Mouse (Mus musculus): Measurements from ENCODE around the gene Cdh22.

The Cdh22 gene

DNA sequence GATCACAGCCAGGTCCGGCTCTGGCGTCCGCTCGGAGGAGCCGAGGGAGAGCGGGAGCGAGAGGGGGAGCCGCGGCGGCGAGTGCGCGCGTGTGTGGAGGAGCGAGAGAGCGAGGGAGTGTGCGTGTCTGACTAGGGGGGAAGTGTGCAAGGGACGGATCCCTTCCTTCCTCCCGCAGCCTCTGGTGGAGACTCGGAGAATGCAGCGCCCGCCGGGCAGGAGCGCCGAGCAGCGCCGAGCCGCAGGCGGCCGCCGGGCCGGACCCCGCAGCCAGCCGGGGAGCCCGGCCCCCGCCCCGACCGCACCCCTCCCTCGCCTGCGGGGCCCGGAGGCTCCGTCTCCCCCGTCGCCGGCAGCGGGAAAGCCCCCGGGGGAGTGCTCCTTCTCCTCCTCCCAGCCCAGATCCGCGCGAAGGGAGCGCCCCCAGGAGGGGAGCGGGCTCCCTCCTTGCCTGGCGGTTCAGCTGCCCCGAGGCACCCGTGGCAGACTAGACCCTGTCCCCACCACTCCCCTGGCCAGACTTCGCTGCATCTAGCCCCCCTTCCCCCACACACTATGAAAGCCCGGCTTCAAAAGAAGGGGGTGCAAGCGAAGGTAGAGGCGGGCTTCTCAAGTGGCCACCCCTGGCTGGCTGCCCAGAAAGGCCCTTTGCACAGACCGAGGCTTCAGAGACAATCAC, at the start of gene Cdh22:
Gene Cdh22 (minus strand): TSS at position 241 of the 679 bp plus-strand sequence.
- DNase-seq = peak; percentile 23

DNA sequence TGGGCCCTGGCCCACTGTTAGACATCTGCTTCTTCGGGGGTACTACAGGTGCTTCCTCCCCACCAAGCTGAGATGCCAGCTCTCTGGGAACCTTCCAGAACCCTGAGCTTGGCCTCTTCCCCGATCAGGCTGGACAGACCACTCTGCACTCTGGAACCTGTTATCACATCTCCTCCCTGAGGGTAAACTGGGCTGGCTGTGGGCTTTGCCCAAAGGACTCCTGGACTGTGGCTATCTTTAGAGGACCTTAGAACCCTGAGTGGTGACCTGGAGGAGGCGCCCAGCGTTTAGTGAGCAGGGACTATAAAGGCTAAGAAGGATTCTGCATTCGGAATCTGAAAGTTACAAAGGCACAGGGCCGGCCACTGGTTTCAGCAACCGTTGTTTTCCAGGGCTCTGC, 49.7 kb upstream of the Cdh22 start:
- no peak for DNase-seq

DNA sequence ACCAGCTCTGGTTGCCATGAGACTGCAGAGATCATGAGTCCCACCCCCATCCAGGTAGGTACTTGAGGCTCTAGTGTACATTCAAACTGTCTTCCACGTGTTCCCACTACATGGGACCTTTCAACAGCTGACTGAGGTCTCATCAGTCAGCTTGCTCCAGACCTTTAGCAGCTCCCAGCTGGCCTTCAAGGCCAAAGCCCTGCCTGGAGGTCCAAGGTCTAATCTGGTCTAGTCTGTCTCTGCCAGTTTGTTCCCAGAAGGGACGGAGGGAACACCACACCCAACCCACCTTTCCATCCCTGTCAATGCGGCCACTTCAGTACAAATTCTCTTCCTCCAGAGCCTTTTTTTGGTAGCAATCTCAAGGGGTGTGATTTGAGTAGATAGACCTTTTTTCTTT, 49.0 kb upstream of the Cdh22 start:
- DNase-seq = no peak

DNA sequence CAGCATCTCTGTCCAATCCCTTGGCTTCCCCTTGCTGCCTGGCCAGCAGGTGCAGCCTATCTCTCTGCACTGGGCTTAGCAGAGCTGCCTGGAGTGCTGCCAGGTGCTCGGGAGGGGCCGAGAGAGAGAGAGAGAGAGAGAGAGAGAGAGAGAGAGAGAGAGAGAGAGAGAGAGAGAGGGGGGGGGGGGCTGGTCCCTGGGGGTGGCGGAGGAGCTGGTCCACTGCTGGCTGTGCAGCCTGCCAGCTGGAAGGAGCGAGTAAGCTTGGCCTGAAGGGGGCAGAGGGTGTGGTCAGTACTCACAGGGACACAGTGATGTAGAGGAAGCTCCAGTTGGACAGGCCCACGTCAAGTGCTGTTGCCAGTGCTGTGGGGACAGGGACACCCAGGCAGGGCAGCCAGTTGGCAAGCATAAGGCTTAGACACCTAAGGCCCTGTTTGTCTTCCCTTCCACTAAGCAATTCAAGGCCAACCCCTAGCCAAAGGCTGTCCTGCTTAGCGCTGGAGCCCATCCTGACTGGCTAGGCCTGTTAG, 47.2 kb upstream of the Cdh22 start:
- DNase-seq = peak; percentile 16

DNA sequence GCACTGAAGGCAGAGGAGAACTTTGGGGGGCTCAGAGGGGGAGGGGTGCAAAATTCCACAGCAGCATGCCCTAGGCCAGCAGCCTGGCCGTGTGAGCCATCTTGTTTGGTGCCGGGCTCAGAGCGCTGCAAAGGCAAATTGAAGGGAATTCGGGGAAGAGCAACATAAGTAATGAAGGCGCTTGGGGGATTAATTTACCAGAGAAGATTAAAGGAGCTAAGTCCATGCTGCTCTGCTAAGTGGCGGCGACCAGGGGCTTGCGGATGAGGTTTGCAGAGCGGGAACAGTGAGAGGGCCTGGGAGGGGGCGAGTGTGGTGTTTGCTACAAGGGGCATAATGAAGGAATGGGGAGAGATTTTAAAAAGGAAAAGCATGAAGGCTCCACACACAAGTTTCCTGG, 44.7 kb upstream of the Cdh22 start:
- no peak for DNase-seq

DNA sequence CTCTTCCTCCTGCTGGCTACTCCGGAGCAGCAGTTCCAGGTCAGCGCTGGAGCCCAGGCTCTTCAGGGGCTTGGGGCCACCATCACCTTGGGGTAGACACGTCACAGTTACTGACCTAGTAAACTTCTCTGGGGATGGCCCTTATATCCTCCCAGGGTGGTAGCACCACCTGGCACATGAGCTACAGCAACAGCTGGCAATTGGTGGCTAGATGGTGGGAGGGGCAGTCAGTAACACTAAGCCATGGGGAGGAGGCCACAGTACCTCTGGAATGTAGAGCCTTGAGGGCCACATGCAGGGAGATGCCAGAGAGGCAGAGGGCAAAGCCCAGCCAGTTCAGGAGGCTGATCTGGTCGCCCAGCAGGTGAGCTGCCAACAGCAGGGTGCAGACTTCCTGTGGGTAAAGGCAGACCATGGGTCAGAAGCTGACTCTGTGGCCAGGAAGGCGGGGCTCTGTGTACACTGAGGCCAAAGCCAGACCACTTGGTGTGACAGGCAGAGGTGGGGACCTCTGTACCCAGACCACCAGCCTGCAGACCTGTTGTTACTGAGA, 42.6 kb upstream of the Cdh22 start:
- DNase-seq = no peak

DNA sequence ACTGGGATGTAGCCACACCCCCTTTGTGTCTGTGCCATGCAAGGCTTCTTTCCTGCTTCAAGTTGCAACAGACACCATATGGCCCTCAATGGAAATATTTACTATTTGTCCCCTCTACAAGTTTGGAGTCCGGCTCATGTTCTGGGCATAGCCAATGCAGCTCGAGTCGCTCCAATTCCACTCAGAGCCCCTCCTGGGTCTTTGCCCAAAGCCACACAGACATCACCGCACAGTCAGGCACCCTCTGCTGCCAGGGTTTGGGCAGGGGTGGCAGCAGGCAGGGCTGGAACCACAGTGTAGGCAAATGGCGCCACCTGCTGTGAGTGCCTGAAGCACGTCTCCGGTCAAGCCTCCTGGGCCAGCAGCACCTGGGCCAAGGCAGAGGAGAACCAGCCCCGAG, 41.2 kb upstream of the Cdh22 start:
- DNase-seq = peak; percentile 74

DNA sequence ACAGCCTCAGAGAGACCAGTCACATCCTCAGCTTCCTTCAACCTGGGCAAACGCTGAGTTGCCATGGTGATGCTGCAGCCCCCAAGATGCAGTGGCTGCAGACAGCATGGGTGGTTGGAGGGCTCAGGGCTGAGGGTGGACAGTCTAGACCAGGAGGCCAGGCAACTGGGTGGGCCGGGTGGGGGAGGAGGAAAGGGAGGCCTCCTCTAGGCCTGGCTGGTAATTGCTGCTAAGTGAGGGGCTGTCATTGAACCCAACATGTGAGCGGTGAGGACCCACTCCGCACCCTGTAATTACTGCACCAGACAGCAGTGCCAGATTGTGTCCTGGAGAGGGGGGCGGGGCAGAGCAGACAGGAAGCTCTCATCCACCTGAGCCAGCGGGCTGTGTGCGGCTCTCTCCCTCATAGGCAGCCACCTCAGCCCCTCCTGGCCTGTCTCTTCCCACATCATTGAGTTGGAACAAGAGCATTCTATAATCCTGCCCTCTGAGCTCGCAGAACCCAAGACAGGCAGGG, 40.5 kb upstream of the Cdh22 start:
- peak; percentile 8 for DNase-seq

DNA sequence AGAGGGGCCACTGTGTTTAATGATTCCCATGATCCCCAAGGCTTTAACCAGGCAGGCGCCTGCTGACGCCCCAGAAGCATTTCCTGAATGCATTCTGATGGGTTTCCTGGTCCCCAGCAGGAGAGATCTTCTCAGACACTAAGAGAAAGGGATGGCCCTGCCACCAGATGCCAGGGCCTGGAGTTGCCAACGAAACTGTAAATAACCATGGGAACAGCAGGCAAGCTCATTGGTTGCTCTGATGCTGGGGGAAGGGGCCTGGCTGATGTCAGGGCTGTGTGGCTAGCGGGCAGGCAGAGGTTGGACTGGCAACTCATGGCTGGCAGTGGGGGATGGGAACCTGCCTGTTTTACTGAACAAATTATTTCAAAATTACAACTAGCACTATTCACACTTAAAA, 38.9 kb upstream of the Cdh22 start:
- DNase-seq = no peak

DNA sequence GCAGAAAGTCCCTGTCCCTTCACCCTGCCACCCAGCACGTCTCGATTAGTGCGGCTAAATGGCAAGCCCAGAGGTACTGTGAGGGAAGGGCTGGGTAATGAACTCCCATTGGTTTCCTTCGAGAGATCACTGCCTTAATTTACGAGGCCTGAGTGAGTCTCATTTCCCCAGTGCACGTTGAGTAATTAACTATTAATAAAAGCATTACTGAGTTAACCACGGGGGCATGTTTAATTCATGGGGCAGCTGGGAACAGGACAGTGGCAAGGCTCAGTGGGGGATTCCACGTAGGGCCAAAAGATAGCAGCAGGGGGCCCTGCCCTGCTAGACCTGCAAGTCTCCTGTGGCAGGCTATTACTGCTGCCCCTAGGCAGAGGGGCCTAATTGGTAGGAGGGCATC, 36.7 kb upstream of the Cdh22 start:
- DNase-seq = no peak

DNA sequence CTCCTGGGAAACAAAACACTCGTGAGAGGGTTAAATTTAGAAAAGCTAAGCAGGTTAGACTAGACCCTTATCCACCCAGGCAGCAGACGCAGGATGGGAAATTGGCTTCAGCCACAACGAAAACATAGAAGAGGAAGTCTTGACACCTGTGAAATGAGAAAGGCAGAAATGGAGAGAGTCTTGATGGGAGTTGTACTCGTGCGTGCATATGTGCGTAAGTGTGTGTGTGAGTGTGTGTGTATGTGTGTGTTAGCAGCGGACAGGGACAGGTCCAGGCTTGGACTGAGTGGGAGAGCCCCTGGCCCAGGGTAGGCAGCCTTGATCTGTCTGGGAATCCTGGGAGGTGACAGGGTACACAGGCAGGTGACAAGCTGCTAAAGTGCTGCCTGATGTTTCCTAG, 36.2 kb upstream of the Cdh22 start:
- DNase-seq = no peak

DNA sequence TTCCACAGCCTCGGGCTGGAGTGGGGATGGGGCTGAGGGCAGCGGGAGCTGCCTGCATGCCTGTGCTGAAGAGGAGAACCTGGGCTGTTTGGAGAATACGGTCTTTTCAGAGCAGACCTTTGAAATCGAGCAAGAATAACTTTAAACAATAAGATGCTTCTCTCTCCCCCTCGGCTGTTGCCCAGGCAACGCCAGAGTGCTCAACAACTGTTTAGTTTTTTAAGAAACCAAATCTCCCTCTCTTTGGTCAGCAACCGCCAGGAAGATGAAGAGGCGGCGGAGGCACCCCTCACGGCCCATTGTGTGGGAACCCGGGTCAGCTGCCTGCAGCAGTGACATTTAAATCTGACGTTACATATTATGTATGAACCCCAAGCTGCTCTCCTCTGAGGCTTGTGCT, 32.1 kb upstream of the Cdh22 start:
- no peak for DNase-seq

DNA sequence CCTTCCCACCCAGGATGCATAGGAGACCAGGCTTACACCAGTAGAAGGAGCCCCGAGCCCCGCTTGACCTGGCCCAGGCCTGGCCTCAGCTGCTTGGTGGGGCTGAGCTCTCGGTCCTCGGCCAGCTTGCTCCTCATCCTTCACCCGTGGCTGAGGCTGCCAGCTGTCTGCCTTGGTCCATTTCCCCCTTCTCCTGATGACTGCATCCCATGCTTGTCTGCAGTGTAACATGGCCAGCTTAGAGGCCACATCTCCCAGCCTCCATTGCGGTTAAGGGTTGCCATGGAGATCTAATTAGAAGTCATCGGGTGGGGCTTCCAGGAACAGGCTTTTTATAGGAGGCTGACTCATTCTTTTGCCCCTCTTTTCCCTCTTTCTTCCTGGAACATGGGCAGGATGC, 29.2 kb upstream of the Cdh22 start:
- DNase-seq = no peak

DNA sequence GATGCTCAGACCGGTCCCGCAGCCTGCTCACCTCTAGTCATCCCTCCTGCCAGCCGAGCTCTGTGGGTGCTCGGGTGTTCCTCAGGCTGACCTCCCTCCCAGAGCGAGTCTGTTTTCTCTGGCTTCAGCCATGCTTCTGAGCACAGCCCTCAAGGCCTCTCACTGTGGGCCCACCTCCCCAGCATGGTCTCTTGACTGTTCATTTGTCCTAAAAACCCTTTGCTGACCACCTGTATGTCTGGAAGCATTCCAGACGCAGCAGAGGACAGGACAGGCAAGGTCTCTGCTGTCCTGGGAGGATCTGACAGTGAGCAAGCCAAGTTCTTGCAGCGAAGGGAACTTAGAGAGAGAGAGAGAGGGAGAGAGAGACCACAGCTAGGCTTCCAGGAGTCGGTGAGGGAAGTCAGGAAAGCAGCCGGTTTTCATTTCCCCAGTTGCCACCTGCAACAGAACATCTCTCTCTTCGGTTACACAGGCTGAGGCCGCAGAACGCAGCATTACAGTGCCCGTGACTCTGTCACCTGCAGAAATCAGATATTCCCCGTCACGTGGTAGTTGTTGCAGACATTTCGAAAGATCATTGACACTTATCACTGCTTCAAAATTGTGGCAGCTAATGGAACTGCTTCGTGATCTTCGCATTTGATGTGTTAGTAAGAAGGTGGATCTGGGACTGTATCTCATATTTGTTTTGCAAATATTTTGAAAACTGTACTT, 27.8 kb upstream of the Cdh22 start:
- DNase-seq = no peak

DNA sequence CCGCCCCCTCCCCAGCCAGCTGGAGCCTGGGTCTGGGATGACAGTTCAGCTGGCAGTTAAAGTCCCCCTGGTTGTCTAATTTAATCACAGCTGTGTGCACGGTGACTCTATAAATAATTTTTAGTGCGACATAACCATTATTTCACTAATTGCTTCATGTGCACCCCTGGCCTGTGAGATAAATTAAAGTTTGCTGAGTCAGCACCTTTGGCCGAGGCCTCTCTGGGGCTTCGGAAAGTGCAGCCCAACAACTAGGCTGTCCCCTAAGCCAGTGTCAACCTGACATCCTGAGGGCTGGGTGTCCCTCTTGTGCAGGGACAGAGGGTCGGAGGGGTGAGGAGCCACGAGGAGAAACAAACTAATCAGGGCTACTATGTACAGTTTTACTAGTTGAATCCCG, 25.2 kb upstream of the Cdh22 start:
- no peak for DNase-seq

DNA sequence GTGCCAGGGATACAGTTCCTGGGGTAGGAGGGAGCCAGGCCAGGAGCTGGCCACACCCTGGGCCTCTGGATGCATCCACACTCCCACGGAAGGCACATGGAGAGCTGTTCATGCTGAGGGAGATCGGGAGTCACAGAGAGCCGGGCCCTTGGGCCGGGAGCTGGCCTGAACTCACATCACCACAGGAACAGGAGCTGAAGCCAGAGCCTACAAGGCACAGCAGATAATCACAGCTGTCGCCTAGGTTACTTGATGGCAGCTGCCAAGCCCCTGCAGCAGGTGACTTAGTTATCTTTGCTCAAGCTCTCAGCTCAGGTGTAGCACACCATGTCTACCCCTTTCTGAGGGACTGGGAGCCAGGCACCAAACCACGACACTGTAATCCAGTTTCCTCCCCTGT, 23.7 kb upstream of the Cdh22 start:
- DNase-seq = no peak

DNA sequence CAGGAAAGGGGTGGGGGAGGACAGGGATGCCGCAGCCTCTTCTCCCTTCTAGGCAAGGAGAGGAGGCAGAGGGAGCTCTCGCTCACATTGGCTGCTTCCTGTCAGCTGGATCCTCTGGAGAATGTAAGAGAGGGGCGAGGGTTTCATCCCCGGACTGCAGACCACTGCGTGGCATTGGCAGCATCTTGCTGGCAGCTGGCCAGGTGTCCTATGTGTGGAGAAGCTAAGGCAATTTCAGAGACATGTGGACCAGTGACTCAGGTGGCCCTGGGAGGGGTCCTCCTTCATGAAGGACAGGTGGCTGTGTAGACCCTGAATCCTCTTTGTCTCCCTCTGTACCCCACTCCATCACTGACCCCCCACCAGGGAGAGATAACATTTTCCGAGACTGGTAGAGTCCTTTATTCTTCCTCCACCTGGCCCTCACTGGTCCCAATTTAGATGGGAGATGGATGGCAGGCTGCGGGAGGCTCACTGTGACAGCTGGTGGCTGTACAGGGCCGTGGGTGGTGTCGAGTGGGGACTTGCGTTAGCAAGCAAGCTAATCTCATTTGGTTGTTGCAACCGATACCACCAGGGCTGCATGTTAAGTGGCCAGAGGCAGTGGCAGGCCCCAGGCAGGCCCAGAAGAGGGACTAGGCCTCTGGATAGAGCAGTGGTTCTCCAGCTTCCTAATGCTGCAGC, 22.6 kb upstream of the Cdh22 start:
- DNase-seq = no peak

DNA sequence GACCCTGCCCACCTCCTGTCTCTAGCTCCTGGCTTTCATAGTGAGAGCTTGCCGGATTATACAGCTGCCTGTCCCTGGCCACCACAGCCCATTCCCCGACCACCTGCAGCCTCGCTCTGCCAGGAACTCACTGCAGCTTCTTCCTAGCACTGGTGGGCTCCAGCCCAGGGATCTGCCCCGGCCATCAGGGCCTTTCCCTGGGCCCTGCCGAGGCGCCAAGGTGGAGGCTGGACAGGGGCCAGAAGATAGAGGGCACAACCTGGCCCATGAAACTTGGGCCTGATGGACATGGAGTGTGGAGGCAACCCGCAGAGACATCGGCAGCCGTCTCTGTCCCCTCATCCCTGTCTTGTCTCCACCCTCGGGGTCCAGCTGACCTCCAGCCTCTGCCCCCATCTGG, 21.6 kb upstream of the Cdh22 start:
- DNase-seq = no peak

DNA sequence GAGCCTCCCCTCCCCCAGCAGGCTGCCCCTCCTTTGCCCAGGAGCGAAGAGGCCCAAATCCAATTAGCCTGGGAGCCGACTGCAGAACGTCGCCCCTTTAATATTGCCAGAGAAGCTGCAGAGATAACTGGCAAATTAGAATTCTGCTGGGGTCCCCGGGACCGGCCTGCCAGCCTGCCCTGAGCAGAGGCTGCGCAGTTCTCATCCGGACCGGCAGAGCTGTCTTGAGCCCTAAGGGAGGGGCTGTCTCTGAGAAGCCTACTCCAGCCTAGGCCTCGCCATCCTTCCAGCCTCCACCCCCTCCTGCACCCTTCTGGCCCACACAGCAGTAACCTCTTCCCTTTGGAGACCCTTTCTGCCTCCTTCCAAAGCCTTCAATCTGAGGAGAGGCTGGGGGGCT, 19.2 kb upstream of the Cdh22 start:
- no peak for DNase-seq

DNA sequence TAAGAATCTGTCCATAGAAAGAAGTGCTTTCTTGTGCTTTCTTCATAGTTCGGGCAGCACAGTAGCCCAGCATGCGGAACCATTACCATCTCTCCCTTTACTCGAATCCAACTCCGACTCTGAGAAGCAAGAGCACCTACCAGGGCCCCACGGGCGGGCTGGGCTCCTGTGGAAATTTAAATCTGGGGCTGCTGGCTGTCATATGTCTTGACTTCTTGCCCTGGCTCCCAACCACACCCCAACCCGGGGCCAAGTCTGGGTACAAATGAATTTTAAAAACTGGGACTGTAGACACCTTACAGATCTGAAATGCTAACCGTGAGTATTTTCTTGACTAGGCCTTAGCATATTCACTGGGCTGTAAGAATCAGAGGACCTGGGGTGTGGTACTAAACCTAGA, 18.6 kb upstream of the Cdh22 start:
- DNase-seq = no peak

DNA sequence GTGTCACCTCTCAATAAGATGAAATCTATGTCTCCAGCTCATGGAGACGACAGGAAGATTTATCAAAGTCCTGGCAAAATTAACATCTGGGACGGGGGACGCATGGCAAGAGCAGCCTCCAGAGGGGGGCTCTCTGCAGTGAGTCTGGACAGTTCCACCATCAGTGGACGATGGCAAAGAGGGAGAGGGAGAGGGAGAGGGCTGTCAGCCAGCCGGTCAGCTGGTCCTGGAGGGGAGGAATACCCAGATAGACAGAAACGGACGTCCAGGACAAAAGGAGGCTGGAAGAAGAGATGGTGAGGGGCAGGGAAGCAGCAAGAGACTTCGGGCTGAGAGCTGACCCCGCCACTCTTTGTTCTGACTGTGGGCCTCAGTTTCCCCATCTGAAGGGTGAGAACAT, 18.1 kb upstream of the Cdh22 start:
- no peak for DNase-seq

DNA sequence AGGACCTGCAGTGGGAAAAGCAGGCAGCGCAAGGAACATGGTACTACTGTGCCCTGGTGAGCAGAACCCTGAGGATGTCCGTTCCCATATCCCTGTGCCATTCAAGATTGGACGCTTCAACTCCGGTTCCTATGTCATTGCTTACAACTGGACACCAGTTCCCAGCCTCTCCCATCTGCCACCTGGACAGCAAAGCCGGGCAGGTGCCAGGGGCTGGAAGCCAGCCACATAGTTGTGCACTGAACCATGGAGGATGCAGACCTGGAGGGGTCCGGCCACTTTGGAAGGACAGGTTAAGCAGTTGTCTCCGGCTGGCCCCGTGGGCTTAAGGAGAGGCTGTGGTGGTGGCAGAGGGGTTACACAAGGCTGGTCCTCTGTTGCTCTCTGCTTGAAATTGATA, 17.7 kb upstream of the Cdh22 start:
- no peak for DNase-seq

DNA sequence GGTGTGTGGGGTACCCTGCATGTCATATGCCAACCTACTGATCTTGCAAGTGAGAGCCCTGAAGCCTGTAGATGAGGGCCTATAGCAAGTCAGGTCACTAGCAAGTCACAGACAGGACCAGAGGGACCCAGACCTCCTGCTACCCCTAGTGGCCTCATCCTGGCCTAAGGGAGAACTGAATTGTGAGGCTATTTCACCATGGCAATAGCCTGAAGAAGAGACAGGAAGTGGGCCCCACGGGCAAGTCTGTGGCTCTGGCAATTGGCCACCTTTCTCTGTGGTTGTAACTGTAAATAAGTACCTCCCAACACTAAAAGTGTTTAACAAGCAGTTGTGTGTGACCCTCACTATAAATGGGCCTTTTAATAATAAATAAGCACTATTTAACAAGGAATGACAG, 16.2 kb upstream of the Cdh22 start:
- DNase-seq = peak; percentile 25

DNA sequence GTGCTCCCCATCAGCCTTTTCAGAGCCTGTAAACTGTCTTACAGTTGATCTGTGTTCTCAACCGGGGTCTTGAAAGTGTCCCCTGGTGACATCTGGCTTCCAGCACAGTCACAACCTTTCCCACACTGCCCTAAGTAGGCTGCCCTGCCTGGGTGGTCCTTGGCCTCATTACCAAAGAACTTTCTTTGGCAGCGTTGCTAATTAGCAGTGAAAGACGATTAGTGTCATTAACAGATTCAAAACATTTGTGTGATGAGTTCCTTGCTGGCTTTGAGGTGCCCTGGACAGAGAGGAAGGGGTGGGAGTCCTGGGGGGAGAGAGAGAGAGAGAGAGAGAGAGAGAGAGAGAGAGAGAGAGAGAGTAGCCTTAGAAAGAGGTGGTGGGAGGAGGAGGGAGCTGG, 14.3 kb upstream of the Cdh22 start:
- DNase-seq = no peak
